Mouse (Mus musculus): ENCODE results near the gene Greb1.

Gene Greb1

DNA sequence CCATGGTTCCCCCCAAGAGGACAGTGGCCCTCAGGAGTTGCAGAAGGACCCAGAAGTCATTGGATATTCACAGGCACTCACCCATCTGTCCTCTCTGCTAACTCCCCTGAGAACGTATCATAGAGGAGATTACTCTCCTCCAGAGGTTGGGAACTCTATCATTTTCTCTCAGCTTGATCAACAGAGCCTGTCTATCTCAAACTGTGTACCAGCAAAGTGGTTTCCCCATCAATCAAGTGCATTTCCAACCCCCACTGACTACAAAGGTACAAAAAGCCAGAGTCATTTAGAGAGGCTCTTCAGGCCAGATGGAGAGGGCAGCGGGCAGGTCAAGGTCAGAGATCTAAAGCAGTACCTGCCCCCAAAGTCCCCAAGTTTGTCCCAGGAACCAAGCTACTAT, 32.0 kb downstream of the Greb1 start:
- in situ Hi-C loops (cut with MseI, MboI): no loop called here

DNA sequence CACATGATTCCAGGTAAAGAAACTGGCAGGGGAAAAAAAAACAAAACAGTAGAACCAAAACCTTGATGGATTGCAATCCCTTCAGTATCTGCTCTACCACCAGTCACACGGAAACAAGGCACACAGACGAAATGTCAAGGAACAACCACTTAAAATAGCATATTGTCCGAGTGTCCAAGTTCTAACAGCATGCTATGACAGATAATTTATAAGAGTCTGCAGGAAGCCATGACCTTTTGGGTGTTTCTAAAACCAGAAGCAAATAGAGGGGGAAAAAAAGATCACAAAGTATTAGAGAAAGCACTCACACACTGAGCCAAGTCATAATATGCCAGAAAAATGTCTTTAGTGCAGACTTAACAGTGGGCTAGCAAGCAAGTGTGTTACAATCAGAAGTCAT, 32.4 kb downstream of the Greb1 start:
- in situ Hi-C loops (cut with MseI, MboI): no loop called here

GRCm38 (mm10) chr12:16764776-16765445, 35.8 kb downstream of the Greb1 start:
- in situ Hi-C loops (cut with MseI, MboI): no loop called here

- in situ Hi-C loops (cut with MseI, MboI): no loop called here
Observed at GRCm38 (mm10) chr12:16763649-16764422, 36.9 kb downstream of the Greb1 start.

- in situ Hi-C loops (cut with MseI, MboI): no loop called here
Observed at GRCm38 (mm10) chr12:16761461-16761860, 39.2 kb downstream of the Greb1 start.

DNA sequence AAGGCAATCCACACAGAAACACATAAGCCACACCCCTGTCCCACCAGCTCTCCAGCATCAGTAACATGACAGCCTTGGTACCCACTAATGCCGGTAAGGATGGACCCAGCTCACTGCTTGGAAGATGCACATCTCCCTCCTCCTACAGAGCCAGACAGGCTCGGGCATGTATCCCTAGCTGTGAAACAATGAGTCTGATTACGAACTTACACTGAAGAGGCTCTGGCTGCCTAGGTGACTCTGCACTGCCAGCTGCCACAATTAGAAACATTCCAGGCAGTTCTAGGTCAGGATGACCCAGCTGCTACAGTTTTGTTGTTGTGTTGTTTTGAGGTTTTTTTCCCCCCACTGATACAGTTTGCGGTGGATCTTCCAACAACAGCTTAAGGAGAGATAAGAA, 40.4 kb downstream of the Greb1 start:
- in situ Hi-C loops (cut with MseI, MboI): no loop called here

GRCm38 (mm10) chr12:16754311-16754710, 46.4 kb downstream of the Greb1 start:
- in situ Hi-C loops (cut with MseI, MboI): no loop called here

- in situ Hi-C loops (cut with MseI, MboI): no loop called here
Observed at GRCm38 (mm10) chr12:16753555-16753954, 47.1 kb downstream of the Greb1 start.

- in situ Hi-C loops (cut with MseI, MboI): no loop called here
Observed at GRCm38 (mm10) chr12:16753110-16753509, 47.6 kb downstream of the Greb1 start.

DNA sequence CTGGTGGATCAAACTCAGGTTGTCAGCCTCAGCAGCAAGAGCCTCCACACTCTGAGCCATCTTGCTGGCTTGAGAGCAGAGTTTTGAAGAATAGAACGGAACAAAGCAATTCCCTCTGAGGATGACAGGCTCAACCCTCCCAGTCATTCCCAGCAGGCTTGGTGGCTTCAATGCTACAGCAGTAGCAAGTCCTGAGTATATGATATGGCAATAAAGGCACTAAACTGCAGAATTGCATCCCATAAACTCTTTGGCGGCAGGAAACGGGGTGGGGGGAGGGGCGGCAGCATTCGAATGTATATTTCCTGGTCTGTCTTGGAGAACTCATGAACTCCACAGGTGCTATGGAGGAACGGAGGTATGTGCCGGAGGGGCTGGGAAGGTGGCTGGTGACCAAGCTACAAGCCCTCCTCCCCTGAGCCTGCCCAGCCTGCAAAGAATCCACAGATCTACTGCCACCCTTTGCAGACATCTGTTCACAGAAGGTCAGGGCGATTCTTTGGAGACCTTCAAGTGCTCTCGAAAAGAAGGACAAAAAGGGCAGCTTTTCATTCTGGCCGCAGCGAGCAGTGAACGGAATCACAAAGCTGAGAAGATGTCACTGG, 48.3 kb downstream of the Greb1 start:
- in situ Hi-C loops (cut with MseI, MboI): no loop called here

DNA sequence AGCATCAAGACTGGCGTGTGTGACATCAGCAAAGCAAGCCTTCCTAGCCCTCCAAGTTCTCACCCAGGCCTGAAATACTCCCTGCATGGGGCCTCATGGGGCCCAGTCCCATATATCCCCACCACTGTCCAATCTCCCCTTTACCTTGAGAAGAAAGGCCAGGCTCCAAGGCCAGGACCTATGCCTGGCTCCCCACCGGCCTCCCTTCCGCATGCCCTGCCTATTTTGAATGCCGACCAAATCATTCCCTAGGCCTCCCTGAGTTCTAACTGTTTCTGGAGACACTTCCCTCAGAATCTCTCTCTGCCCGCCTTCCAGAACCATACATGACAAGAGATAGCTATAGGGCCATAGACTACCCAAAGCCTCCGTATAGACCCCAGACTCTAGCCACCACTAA, 49.1 kb downstream of the Greb1 start:
- in situ Hi-C loops (cut with MseI, MboI): no loop called here

DNA sequence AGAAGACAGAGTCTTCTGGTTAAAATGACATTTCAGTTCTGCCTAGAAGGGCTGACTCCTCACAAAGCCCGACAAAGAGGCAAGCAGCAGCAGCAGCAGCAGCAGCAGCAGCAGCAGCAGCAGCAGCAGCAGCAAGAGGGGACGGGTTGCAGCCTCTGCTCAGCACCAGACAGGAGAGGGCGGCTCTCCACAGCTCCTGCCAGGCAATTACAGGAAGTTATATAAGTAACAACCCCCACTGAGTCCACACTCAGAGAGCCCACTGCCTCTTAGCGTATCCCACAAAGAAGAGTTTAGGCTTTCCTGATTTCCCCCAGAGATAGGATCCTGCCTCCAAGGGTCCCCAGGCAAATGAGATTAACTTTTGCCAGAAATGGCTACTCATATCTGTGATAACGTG, 60.6 kb downstream of the Greb1 start:
- in situ Hi-C loops (cut with MseI, MboI): no loop called here

DNA sequence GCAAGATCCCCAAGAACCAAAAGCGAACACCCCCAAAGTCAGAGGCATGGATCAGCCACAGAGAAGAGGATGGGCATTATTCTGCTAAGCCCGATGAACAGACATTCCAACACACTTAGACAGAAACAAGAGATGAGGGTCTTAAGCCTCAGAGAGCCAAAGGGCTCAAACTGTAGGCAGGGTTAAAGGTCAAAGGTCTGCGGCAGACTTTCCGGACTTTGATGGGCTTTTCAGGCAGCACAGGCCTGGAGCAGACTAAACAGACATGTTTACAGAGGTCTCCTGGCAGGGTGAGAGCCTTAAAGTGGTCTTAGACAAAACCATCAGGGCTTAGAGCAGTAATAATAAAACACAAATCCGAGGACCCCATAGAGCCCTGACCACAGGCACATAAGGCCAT, 63.4 kb downstream of the Greb1 start:
- in situ Hi-C loops (cut with MseI, MboI): no loop called here

DNA sequence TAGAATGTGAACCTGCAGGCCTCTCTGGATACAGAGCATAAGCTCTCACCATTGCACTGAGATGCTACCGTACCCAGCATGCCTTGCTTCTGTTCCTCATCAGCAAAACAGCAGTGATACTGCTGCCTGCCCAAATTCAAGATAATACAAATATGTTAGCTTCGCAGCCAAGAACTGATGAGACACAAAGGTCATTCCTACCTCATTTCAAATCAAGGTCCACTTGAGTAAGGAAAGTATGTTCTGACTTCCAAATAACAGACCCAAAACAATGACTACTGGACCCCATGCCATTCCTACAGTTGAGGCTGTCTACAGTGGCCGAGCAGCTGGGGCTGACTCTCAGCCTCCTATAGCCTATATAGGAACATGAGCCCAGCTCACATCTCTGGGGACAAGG, 66.0 kb downstream of the Greb1 start:
- in situ Hi-C loops (cut with MseI, MboI): no loop called here

GRCm38 (mm10) chr12:16734009-16734408, 66.7 kb downstream of the Greb1 start:
- in situ Hi-C loops (cut with MseI, MboI): no loop called here

DNA sequence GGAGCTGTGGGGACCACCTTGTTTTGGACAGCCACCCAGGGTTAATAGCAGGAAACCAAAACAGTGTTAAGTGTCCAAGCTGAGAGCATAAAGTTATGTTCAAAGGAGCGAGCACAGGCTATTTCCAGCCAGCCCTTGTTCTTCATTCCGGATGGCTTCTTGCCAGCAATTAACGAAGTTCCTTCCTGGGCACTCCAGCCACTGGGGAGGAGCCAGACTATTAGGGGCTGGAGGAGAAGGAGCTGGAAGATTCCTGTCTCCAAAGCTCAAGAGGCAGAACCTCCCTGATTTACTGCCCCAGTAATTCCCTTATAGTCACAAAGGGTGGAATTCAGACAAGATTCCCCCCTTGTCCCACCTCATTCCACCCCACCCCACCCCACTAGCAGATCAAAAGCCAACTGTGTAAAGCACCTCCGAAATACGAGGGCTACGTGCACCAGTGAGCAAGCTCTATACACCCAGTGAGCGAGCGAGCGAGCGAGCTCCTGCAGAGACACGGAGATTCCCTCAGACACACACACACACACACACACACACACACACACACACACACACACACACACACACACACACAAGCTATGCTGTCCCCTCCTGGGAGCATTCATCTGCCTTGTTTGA, 69.5 kb downstream of the Greb1 start:
- in situ Hi-C loops (cut with MseI, MboI): no loop called here

DNA sequence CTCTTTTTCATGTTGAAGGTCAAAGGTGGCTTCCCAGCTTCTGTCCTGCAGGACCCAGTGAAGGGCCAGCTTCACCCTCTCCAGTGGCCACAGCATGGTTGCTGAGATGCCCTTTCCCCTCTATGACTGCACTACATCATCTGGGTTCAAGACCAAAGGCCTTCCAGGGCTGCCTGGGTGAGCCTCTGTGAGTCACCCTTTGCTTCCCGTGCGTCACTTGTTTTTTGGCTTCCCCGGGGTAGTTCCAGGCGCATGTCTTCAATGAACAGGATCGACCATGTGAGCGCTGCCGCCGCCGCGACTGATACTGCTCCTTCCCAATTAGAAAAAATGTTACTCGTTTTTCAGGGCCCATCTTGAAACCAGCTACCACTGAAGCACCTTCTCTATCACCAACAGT, 70.5 kb downstream of the Greb1 start:
- in situ Hi-C loops (cut with MseI, MboI): no loop called here

DNA sequence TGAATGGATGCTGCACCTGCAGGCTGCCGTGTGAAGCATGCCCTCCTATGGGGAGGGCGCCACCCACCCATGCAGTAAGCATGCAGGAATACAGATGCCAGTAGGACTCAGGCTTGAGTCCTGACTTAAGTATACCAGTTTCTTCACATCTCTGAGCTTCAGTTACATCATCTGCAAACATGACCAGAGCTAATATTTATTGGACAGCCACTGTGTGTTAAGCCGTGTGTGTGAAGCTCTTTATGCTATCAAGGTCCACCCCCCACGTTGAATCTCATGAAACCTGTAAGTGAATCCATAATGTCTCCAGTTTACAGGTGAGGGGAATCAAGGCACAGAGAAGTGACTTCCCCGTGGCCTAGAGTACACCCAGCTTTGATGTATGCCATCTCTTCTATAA, 72.5 kb downstream of the Greb1 start:
- in situ Hi-C loops (cut with MseI, MboI): no loop called here

- in situ Hi-C loops (cut with MseI, MboI): no loop called here
Observed at GRCm38 (mm10) chr12:16726229-16726628, 74.5 kb downstream of the Greb1 start.

DNA sequence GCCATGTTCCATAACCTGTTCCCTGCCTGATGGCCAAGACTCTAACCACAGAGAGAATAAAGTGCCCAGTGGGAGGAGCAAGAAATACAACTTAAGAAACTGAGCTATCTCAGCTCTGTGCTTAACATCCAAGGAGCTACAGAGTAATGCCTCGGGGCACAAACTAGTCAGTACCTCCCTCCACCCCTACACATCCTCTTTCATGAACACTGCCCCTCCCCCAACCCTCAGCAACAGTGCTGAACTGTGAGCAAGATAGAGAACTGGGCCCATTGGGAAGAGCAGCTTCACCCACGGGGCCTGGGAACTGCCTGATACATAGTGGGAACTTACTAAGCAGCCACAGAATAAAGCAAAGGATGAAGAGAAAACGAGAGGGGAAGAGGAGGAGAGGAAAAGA, 77.1 kb downstream of the Greb1 start:
- in situ Hi-C loops (cut with MseI, MboI): loop anchor here in 1 of 2 experiments (5.0 kb wide), 1 partner anchor 79 kb away; the partner anchor contains the start of gene Greb1

DNA sequence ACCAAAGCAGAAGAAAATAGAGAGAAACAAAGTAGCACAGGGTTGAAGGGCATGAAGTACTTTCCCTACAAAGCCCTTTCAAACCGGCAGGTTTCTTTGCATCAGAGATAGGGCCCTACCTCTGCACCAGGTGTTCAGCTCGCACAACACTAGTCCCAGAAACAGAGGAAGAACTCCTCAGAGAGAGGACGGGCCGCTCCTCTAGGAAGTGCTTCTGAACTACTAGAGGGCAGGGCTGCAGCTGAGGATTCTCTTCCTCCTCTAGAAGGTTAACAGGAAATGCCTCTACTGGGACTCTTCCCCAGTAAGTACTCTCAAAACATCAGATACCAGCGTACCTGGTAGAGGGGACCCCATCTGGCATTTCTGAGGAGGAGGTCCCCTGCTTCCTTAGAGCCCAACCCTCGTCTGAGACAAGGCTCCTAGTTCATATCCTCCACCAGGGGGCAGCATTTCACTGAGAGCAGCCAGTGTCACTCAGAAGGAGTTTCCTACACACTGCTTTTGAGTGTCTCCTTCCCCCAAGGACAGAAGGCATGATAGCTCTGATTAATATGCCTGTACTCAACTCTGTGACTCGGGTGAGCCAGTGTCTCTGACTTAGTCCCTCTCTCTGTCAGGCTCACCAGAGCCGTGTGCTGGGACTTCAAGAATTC, 81.9 kb downstream of the Greb1 start:
- in situ Hi-C loops (cut with MseI, MboI): loop anchor here in 1 of 2 experiments (5.0 kb wide), 1 partner anchor 89 kb away; no protein-coding TSS in a partner anchor

DNA sequence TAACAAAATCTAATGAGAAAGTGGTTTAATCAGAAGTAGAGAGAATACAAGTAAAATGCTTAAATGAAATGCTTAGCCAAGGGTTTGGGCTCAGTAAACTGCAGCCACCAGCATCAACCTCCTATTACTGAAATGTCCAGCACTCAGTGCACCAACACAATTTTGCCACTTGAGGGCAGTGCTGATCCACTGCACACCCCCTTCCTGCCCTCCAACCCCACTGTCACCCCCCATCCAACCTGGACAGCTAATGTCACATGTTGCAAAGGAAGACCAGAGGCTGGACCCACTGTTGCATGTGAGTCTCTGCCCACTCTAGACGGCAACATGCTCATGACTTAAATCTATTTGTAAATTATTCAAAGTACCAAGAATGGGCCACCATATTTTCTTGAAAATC, 83.0 kb downstream of the Greb1 start:
- in situ Hi-C loops (cut with MseI, MboI): loop anchor here in 1 of 2 experiments (5.0 kb wide), 1 partner anchor 90 kb away; no protein-coding TSS in a partner anchor

All from mouse trophoblast stem cell (cell line).